ENCODE assay signal across 8 mouse cellular contexts in genomic region chr4:132843705-132844071, GRCm38 (mm10). TPM values are rescaled to one million over a fixed set of nuclear protein-coding genes. Genes with fewer than 3 reads are reported as not detected.
A peak's percentile ranks its signal among the peaks of the same experiment; 100 is the strongest.
DNase-seq lines count a peak whose midpoint lies in the region; ATAC-seq and TF ChIP-seq lines count a peak whose summit lies in the region.

No protein-coding gene starts in this region.

- TF ChIP-seq CTCF in MEL (IDR thresholded peaks at IDR 0.05 in 2 of 3, conservative IDR thresholded peaks at IDR 0.05 in 1 of 3; ENCODE audit: control insufficient read depth in 1 of 3, insufficient read depth in 1 of 3, low read depth in 2 of 3, low read length in 3 of 3, poor library complexity in 1 of 3, severe bottlenecking in 1 of 3) = no peak

- ATAC-seq in heart, embryonic 12.5 days (ENCODE audit: insufficient number of reproducible peaks, low FRiP score) = no peak
- ATAC-seq in hindbrain, embryonic 12.5 days (ENCODE audit: low FRiP score) = no peak
- ATAC-seq in inflammation-experienced regulatory T-cells, adult 6 months = no peak

- peaks cover 28% of the 10 kb centered on the region for H3K79me2 ChIP-seq in MEL (ENCODE audit: control insufficient read depth, insufficient read depth, low read length, poor library complexity)

- peak overlapping the region; percentile 76 for H3K4me3 ChIP-seq in heart, embryonic 12.5 days
- peak overlapping the region; percentile 46 to 96 for H3K4me3 ChIP-seq in MEL (ENCODE audit: control insufficient read depth in 1 of 2, insufficient read depth in 1 of 2, low read depth in 2 of 2, low read length in 2 of 2)
- H3K4me3 ChIP-seq in hindbrain, embryonic 12.5 days = peak overlapping the region; percentile 83
- peak overlapping the region; percentile 98 for H3K4me3 ChIP-seq in midbrain, embryonic 10.5 days

- H3K27ac ChIP-seq in heart, embryonic 12.5 days (ENCODE audit: poor library complexity, severe bottlenecking) = peak overlapping the region; percentile 74; the same call in 1 of the 2 replicates
- peak overlapping the region; percentile 84 for H3K27ac ChIP-seq in MEL (ENCODE audit: control insufficient read depth, low read depth, low read length)
- peak overlapping the region; percentile 88 for H3K27ac ChIP-seq in hindbrain, embryonic 12.5 days
- H3K27ac ChIP-seq in midbrain, embryonic 10.5 days (replicated peaks) = peak overlapping the region; percentile 94

- H3K27me3 ChIP-seq in heart, embryonic 12.5 days (replicated peaks) = no peaks in the 10 kb centered on the region
- no peaks in the 10 kb centered on the region for H3K27me3 ChIP-seq in MEL (ENCODE audit: control insufficient read depth in 1 of 2, insufficient read depth in 2 of 2, low read length in 2 of 2)
- no peaks in the 10 kb centered on the region for H3K27me3 ChIP-seq in hindbrain, embryonic 12.5 days
- no peaks in the 10 kb centered on the region for H3K27me3 ChIP-seq in midbrain, embryonic 10.5 days (ENCODE audit: low read depth, poor library complexity, severe bottlenecking)

- peak overlapping the region; percentile 87 for H3K4me2 ChIP-seq in heart, embryonic 12.5 days
- H3K4me2 ChIP-seq in hindbrain, embryonic 12.5 days (replicated peaks) = peak overlapping the region; percentile 75

- H3K36me3 ChIP-seq in heart, embryonic 12.5 days = peaks cover 36% of the 10 kb centered on the region
- peaks cover 8 to 20% of the 10 kb centered on the region in 2 experiments for H3K36me3 ChIP-seq in MEL (ENCODE audit: control insufficient read depth in 1 of 2, insufficient read depth in 2 of 2, low read length in 2 of 2)
- peaks cover 28% of the 10 kb centered on the region for H3K36me3 ChIP-seq in hindbrain, embryonic 12.5 days
- peaks cover 29% of the 10 kb centered on the region for H3K36me3 ChIP-seq in midbrain, embryonic 10.5 days

- intact Hi-C loops in heart, postnatal 10 days (cut with DNase I) = loop anchor here (5.0 kb wide), 1 partner anchor 79 kb away; the partner anchor contains the start of gene Fam76a

- no peak for TF ChIP-seq RAD21 in MEL (IDR thresholded peaks at IDR 0.05; ENCODE audit: low read depth, low read length)

- no peak for TF ChIP-seq POLR2A in MEL (IDR thresholded peaks at IDR 0.05; ENCODE audit: control insufficient read depth in 1 of 2, insufficient read depth in 1 of 2, low read depth in 1 of 2, low read length in 2 of 2, poor library complexity in 1 of 2)

- peaks cover 7% of the 10 kb centered on the region for H3K4me1 ChIP-seq in heart, embryonic 12.5 days (replicated peaks)
- peaks cover 13 to 15% of the 10 kb centered on the region in 2 experiments for H3K4me1 ChIP-seq in MEL (ENCODE audit: control insufficient read depth in 1 of 2, insufficient read depth in 2 of 2, low read length in 2 of 2)
- H3K4me1 ChIP-seq in hindbrain, embryonic 12.5 days = peaks cover 17% of the 10 kb centered on the region
- H3K4me1 ChIP-seq in midbrain, embryonic 10.5 days = peaks cover 18% of the 10 kb centered on the region

- no peak for TF ChIP-seq EP300 in MEL (IDR thresholded peaks at IDR 0.05; ENCODE audit: low read depth in 1 of 2, low read length in 2 of 2)

- DNase-seq in heart, postnatal 10 days = no peak
- peak; percentile 34 for DNase-seq in MEL (ENCODE audit: low read depth, low spot score)
- DNase-seq in midbrain, embryonic 10.5 days (ENCODE audit: low spot score) = no peak
- DNase-seq in cerebellum, adult 9-11 months = no peak
- DNase-seq in cerebellum, postnatal 14 days = no peak

- 77% methylated on average over 1 of the region's 1 CpGs for WGBS in heart, embryonic 12.5 days
- 79% methylated on average over 1 of the region's 1 CpGs for WGBS in hindbrain, embryonic 12.5 days
- 85% methylated on average over 1 of the region's 1 CpGs for WGBS in midbrain, embryonic 10.5 days

- no peaks in the 10 kb centered on the region for H3K9me3 ChIP-seq in heart, embryonic 12.5 days (replicated peaks)
- H3K9me3 ChIP-seq in MEL (replicated peaks; ENCODE audit: insufficient read depth, low read length) = no peaks in the 10 kb centered on the region
- no peaks in the 10 kb centered on the region for H3K9me3 ChIP-seq in hindbrain, embryonic 12.5 days (replicated peaks)
- no peaks in the 10 kb centered on the region for H3K9me3 ChIP-seq in midbrain, embryonic 10.5 days (replicated peaks)

- peak overlapping the region; percentile 87 for H3K9ac ChIP-seq in heart, embryonic 12.5 days
- peak overlapping the region; percentile 96 for H3K9ac ChIP-seq in MEL (ENCODE audit: control insufficient read depth, low read depth, low read length, poor library complexity, severe bottlenecking)
- H3K9ac ChIP-seq in hindbrain, embryonic 12.5 days = peak overlapping the region; percentile 69; the same call in 1 of the 2 replicates

TF ChIP-seq in MEL, 35 proteins besides CTCF, POLR2A, EP300 and RAD21:
- no peak for TF ChIP-seq SMC3 (IDR thresholded peaks at IDR 0.05; ENCODE audit: low read depth, low read length)
- peak; percentile 71 for TF ChIP-seq ZMIZ1 (IDR thresholded peaks at IDR 0.05; ENCODE audit: low read depth, low read length)
- TF ChIP-seq ETS1 (IDR thresholded peaks at IDR 0.05; ENCODE audit: low read depth, low read length) = no peak
- TF ChIP-seq TBP (IDR thresholded peaks at IDR 0.05; ENCODE audit: low read depth, low read length) = no peak
- no peak for TF ChIP-seq MAX (IDR thresholded peaks at IDR 0.05; ENCODE audit: low read length)

RNA-seq across cellular contexts. Expression of gene Ppp1r8, which starts 0.7 kb away (rescaled TPM):
- 28.6 and 30.0 TPM in 2 replicates for polyA plus RNA-seq in heart, embryonic 12.5 days (2016; fragmentation: Nextera tagmentation; extraction: Ambion mirVana)
- 10 to 100 TPM; 24.1 to 28.0 TPM for total RNA-seq in heart, postnatal 10 days (2021)
- 83.6 and 84.7 TPM in 2 replicates for total RNA-seq in MEL (2012; rRNA removed)
- polyA plus RNA-seq in MEL (2012; ENCODE audit: insufficient read depth in 1 of 2, insufficient read length in 2 of 2, low read depth in 1 of 2, low replicate concordance in 2 of 2, missing spikeins in 1 of 2) = 100 to 1,000 TPM in 1 of 2 experiments, not detected in 1; 103 TPM
- 51.6 and 52.0 TPM in 2 replicates for polyA plus RNA-seq in hindbrain, embryonic 12.5 days (2016; fragmentation: Nextera tagmentation; extraction: Ambion mirVana)
- polyA plus RNA-seq in midbrain, embryonic 10.5 days (2016; fragmentation: Nextera tagmentation; extraction: Ambion mirVana) = 78.1 and 79.8 TPM in 2 replicates
- 10 to 100 TPM; 21.0 to 37.5 (median 26.5) TPM for polyA plus RNA-seq in inflammation-experienced regulatory T-cells, adult 6 months (2017; shearing (Covaris generic))

RNA-seq across cellular contexts. Expression of gene Stx12, which starts 40.6 kb away (rescaled TPM):
- polyA plus RNA-seq in heart, embryonic 12.5 days (2016; fragmentation: Nextera tagmentation; extraction: Ambion mirVana) = 60.1 and 60.9 TPM in 2 replicates
- 10 to 100 TPM; 47.0 to 49.9 TPM for total RNA-seq in heart, postnatal 10 days (2021)
- 16.3 and 16.8 TPM in 2 replicates for total RNA-seq in MEL (2012; rRNA removed)
- polyA plus RNA-seq in MEL (2012; ENCODE audit: insufficient read depth in 1 of 2, insufficient read length in 2 of 2, low read depth in 1 of 2, low replicate concordance in 2 of 2, missing spikeins in 1 of 2) = 10 to 100 TPM in 1 of 2 experiments, not detected in 1; 22.0 TPM
- 100 and 104 TPM in 2 replicates for polyA plus RNA-seq in hindbrain, embryonic 12.5 days (2016; fragmentation: Nextera tagmentation; extraction: Ambion mirVana)
- 61.5 and 72.5 TPM in 2 replicates for polyA plus RNA-seq in midbrain, embryonic 10.5 days (2016; fragmentation: Nextera tagmentation; extraction: Ambion mirVana)
- 10 to 100 TPM; 35.7 to 37.2 (median 36.6) TPM for polyA plus RNA-seq in inflammation-experienced regulatory T-cells, adult 6 months (2017; shearing (Covaris generic))

RNA-seq across cellular contexts. Expression of gene Themis2, which starts 47.5 kb away (rescaled TPM):
- polyA plus RNA-seq in heart, embryonic 12.5 days (2016; fragmentation: Nextera tagmentation; extraction: Ambion mirVana) = 0.50 TPM in 2 replicates
- total RNA-seq in heart, postnatal 10 days (2021) = 1 to 10 TPM; 2.6 to 3.3 TPM
- 1.0 and 1.1 TPM in 2 replicates for total RNA-seq in MEL (2012; rRNA removed)
- 1 to 10 TPM in 1 of 2 experiments, not detected in 1; 2.6 TPM for polyA plus RNA-seq in MEL (2012; ENCODE audit: insufficient read depth in 1 of 2, insufficient read length in 2 of 2, low read depth in 1 of 2, low replicate concordance in 2 of 2, missing spikeins in 1 of 2)
- polyA plus RNA-seq in hindbrain, embryonic 12.5 days (2016; fragmentation: Nextera tagmentation; extraction: Ambion mirVana) = 0.63 and 1.0 TPM in 2 replicates
- 0.86 and 1.2 TPM in 2 replicates for polyA plus RNA-seq in midbrain, embryonic 10.5 days (2016; fragmentation: Nextera tagmentation; extraction: Ambion mirVana)
- polyA plus RNA-seq in inflammation-experienced regulatory T-cells, adult 6 months (2017; shearing (Covaris generic)) = 1 to 10 TPM in 1 of 3 experiments, under 1 TPM in 2; 0.56 to 5.8 (median 0.71) TPM
